Mouse (Mus musculus): ENCODE measurements at regions not wholly inside any gene's neighbourhood (a gene's known extent, or its start where the extent isn't known, plus 50 kb on each side); places are given as distances from the start of the nearest gene placed in this dataset.

DNA sequence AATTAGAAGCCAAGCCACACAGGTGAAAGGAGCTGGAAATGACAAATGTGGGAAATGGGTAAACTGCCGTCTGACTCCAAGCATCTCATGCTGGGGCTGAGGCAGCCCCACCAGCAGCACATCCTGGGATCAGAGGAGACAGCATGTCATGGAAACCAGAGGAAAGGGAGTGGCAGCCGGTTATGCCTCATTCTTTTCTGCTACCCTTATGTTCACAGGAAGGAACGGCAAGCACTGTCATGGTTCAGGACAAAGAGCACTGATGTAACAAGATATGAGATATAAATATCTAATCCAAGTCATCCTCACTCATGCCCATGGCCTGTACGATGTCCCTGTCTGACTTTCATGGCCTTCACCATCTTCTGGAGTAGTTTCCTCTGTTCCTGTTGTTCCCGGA, 125.2 kb upstream of the Tnfaip3 start:
- DNase-seq (ENCODE audit: low spot score) = no peak

DNA sequence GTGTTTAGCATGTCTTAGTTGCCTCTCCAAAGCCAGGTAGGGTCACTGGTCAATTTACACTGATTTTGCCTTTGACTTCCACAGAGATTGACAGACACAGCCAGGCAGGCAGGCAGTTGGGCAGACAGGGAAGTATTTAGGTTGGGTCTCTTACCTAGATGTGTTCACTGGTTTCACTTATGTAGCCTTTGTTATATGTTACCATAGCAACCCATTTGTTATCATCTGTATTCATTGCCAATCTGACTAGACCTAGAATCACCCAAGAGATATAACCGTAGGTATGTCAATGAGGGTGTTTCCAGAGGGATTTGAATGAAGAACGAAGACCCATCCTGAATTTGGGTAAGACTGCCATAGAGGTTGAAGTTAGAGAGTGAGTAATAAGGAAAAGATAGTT, 123.8 kb upstream of the Tnfaip3 start:
- no peak for DNase-seq (ENCODE audit: low spot score)

DNA sequence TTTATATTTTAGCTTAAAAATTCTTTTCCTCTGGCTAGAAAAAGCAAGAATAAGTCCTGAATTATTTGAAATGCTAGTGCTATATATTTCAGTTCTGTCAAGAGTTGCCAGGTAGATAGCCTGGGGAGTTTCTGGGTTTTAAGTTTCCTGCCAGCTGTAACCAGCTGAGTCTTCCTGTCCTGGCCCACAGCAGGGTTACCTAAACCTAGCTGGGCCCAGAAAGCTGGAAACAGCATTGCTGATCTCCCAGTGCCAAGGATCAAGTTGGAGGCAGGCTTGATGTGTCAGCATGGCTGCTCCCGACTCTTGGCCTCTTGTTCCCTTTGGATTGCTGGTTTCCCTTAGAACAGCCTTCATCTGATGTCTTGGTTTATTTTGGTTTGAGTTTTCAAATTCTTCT, 122.8 kb upstream of the Tnfaip3 start:
- DNase-seq (ENCODE audit: low spot score) = no peak

DNA sequence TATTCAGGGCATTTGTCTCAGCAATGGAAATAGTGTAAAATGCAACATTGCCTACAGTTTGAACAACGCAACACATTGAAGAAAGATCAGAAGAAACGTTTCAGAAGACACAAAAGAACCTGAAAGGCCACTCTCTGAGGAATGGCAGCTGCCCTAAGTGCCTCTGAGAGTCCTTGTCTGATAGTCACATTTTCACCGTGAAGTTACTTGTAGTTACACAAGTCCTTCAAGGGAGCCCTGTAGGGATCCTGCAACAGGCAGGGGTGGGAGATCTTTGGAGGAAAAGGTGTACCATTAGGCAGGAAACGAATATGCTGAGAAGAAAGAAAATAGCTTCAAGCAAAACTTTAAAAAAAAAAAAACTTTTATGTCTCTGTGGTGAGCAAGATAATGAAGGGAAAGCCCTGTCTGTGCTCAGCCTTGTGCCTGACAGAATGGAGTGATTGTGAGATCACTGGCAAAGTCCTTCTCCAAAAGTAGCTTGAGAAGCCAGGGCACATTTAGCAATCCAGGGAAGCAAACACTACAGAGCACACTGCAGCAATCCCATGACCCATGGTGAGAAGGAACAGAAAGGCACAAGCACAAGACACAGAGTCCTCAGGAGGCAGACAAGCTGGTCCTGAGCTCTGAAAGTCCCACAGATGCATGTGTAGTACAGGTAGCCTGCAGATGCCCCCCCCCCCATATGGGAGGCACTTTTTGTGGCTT, 112.3 kb upstream of the Tnfaip3 start:
- DNase-seq (ENCODE audit: low spot score) = no peak

DNA sequence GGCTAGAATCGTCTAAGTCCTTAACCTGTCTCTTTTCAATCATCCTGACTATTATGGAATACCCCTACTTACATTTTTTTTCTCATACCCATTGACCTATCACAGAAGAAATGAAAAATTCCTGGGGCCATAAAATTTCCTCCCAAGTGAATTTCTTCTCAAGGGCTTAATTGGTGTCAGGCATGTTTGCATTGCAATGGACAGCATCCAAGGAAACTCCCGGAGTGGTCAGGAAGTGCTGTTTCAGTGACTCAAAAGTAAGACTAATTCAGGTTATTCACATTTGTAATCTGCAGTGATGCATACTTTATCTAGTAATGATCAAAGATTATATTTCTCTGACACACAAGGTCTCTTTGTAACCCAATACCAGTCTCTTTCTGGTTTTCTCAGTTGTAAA, 111.5 kb upstream of the Tnfaip3 start:
- DNase-seq (ENCODE audit: low spot score) = no peak

GRCm38 (mm10) chr10:19126438-19126837, 111.0 kb upstream of the Tnfaip3 start:
- DNase-seq (ENCODE audit: low spot score) = no peak

- no peak for DNase-seq (ENCODE audit: low spot score)
These were observed 108.2 kb upstream of the Tnfaip3 start for GRCm38 (mm10) chr10:19123691-19124090.

- DNase-seq (ENCODE audit: low spot score) = peak; percentile 32
These were observed 106.8 kb upstream of the Tnfaip3 start for GRCm38 (mm10) chr10:19122221-19122620.

DNA sequence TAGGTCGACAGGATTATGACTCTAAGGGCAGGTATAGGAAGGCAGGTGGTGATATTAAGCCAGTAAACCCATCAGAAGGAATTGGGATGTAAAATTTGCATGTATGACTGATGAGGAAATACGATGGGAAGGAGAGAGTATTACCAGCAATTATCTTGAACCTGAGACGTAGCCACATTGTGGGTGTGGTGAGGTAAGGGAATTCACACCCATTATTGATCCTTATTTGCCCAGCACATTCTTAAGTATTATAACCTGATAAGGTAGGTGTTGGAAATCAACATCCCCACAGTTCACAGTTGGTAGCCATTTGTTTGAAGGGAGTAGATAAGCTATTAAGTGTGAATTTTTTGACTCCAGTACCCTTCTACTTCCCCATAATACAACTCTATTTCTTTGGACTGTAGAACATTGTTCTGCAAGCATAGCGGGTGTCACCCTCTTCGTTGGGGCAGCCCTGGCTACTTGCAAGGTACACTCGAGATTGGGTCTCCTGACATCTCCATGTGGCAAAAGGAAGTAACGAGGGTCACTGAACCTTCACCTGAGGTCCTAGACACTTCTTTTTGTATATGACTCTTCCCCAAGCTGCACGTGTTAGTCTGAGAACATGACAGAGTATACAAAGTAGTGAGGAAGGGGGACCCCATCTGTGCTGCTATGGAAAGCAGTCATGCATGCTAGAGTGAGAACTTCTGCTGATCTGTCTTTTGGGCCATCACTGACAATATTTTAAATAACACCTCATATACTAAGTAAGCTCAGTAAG, 104.0 kb upstream of the Tnfaip3 start:
- no peak for DNase-seq (ENCODE audit: low spot score)

- DNase-seq (ENCODE audit: low spot score) = no peak
These were observed 103.3 kb upstream of the Tnfaip3 start for GRCm38 (mm10) chr10:19118569-19119280.

DNA sequence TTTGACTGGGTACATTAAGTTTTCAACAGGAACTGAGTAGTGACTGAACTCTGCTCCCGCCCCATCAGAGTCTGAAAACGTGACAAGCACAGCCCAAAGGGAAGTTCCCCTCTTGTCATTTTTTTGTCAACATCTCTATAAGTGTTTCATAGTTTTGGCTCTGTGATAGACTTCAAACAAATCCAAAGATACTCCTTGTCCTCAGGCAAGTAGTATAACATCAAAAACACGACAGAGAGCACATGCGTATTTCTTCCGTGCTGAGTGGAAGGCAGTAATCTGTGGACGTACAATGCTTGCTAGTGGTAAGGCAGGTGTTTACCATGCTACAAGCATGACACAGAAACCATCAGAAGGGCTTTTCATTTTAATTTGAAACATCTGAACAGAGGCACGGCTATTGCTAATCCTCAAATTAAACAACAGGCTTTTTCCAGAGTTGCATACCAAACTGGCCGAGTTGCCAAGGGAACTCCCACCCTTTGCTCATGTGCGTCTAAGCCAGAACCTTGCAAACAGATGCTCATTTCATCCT, 101.7 kb upstream of the Tnfaip3 start:
- DNase-seq (ENCODE audit: low spot score) = no peak

- DNase-seq (ENCODE audit: low spot score) = no peak
These were observed 97.0 kb upstream of the Tnfaip3 start for GRCm38 (mm10) chr10:19112459-19112858.

- DNase-seq (ENCODE audit: low spot score) = no peak
These were observed 89.8 kb upstream of the Tnfaip3 start for GRCm38 (mm10) chr10:19105231-19105681.

GRCm38 (mm10) chr10:19104671-19105203, 89.3 kb upstream of the Tnfaip3 start:
- no peak for DNase-seq (ENCODE audit: low spot score)

GRCm38 (mm10) chr10:19099369-19100285, 84.2 kb upstream of the Tnfaip3 start:
- no peak for DNase-seq (ENCODE audit: low spot score)

- DNase-seq (ENCODE audit: low spot score) = peak; percentile 41
These were observed 78.8 kb upstream of the Tnfaip3 start for GRCm38 (mm10) chr10:19094297-19094696.

DNA sequence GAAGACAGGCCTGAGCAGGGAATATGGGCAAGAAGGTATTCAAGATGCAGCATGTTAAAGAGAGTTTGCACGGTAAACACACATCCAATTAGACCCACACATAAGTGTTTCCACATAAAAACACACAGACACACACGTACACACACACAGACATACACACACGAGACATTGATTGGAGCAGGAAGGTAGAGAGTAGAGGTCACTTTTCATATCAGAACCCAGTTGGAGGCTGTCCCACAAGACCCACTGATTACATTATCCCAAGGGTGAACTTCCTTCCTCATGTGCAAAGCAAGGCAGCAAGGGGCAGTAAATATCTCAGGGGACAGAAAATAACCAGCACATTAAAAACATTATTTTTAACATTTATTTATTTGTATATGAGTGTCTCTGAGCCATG, 78.2 kb upstream of the Tnfaip3 start:
- no peak for DNase-seq (ENCODE audit: low spot score)

DNA sequence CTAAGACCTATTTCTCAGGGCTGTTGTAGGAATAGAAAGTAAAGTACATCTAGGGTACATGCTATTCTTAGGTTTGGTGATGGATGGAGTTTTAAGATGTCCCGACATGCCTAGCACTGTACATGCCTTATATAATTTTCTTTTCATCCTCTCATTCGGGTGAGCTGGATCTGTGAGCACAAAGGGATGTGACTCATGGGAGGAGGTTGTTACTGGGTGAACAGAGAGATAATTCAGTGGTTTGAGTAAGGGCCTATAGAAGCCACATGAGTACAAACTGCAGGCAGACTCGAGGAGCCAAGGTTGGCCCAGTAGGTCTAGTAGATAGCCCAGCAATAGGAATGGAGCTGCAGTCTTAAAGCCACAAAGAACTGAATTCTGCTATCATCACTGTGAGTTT, 76.5 kb upstream of the Tnfaip3 start:
- DNase-seq (ENCODE audit: low spot score) = no peak

GRCm38 (mm10) chr10:19091110-19091509, 75.7 kb upstream of the Tnfaip3 start:
- no peak for DNase-seq (ENCODE audit: low spot score)

DNA sequence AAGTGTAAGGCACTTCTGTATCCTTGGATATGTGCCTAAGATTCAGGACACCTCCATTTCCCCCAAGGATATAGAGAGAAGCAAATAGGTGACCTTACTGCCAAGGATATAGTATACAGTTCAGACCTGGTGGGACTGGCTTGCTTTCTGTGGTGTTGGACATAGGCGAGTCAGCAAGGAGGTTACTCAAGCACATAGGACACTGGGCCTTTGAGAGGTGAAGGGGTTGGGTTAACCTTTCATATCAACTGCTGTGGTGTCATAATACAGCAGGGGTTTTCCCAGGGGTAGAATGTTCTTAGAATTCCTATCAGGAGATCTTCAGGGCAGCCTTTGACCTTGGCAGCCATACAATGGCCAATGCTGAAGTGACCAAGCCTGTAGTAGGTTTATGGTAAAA, 71.5 kb upstream of the Tnfaip3 start:
- DNase-seq (ENCODE audit: low spot score) = no peak

- DNase-seq (ENCODE audit: low spot score) = no peak
These were observed 66.7 kb upstream of the Tnfaip3 start for GRCm38 (mm10) chr10:19082136-19082535.
